Mouse (Mus musculus): Measurements from ENCODE around the gene Kcnb1.

Kcnb1 gene

GRCm38 (mm10) chr2:167060761-167061160 is 129.2 kb downstream of the Kcnb1 start:
- DNase-seq (ENCODE audit: low read depth) = no peak

DNA sequence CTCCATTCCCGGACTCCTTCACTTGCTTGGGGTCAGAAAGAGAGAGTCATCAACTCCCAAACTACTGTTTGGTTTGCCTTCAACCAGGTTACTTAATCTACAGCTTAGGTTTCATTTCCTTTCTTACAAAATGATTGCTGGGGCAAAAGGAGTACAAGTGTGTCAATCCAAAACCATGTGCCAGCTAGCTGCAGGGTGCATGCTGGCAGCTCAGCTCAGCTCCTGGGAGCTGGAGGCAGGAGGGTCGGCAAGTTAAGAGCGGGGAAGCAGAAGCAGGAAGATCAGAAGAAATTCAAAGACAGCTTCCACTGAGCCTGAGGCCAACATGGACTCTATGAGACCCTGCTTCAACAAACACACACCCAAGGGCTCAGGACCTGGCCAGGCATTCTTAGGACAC is 129.6 kb downstream of the Kcnb1 start:
- no peak for DNase-seq (ENCODE audit: low read depth)

DNA sequence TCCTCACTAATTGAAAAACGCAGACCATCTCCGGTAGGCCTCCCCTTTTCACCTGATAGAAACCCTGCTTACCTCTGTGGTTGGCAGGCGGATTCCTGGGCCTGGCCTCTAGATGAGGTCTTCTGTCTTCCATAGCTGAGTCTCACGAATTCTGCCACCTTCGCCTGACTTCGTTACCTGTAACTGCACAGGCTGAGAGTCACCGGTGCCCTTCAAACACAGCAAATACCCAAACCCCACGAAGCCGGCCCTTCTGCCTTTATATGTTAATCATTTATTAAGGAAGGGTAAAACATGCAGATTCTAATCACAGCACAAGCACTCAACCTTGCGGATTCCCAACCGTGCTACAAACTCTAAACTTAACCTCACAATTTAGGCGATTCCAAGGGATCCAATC is 130.0 kb downstream of the Kcnb1 start:
- no peak for DNase-seq (ENCODE audit: low read depth)

DNA sequence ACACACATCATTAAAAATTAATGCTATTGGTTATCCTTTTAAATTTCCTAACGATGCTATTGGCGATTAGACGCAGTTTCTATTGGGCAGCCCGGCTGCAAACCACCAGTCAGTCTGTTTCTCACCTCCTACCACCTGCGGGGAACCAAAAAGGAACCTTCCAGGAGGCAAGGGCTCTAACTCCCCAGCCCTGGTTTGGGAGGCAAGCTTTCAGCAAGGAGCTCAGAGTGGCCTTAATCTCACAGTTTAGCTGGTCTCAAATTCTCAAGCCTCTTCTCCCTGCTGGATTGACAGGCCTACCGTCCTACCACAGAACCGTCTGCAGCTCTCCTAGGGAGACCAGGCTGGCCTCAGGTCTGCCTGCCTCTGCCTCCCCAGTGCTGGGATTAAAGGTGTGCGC is 130.4 kb downstream of the Kcnb1 start:
- no peak for DNase-seq (ENCODE audit: low read depth)

DNA sequence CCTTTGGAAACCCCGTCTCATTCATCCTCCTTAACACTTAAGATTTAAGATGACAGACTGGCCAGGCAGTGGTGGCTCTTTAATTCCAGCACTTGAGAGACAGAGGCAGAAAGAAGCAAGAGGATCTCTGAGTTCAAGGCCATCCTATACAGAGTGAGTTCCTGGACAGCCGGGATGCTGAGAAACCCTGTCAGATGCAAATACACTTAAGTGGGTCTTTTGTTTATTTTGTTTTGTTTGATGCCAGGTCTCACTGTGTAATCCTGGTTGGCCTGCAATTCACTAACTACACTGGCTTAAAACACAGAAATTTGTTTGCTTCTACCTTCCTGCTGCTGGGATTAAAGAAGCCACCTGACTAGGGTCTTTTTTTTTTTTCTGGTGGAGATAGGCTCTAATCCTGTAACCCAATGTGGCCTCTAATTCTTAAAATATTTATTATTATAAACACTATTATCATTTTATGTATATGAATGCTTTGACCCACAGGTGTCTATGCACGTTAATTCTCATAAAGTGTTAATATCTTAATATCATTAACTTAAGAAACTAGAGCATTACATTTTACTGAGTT is 131.1 kb downstream of the Kcnb1 start:
- no peak for DNase-seq (ENCODE audit: low read depth)

DNA sequence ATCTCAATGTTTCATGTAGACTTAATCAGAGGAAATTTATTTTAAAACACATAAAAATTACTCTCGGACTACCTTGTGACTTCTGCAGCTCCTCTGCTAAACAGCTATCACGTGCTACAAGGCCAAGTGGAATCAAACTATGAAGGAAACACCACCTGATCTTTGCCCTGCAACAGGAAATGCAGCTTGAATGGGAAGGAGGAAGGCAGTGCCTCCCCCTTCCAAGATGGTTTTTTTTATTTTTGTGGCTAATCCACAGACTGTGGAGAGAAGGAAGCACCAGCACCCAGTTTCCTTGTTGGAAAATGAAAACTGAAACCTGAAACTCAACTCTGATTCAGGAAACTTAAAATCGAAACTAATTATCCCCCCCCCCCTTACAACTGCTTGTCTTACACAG is 131.8 kb downstream of the Kcnb1 start:
- no peak for DNase-seq (ENCODE audit: low read depth)

- no peak for DNase-seq (ENCODE audit: low read depth)
These were observed 133.0 kb downstream of the Kcnb1 start for GRCm38 (mm10) chr2:167056942-167057323.

GRCm38 (mm10) chr2:167056210-167056941 is 133.6 kb downstream of the Kcnb1 start:
- DNase-seq (ENCODE audit: low read depth) = no peak

DNA sequence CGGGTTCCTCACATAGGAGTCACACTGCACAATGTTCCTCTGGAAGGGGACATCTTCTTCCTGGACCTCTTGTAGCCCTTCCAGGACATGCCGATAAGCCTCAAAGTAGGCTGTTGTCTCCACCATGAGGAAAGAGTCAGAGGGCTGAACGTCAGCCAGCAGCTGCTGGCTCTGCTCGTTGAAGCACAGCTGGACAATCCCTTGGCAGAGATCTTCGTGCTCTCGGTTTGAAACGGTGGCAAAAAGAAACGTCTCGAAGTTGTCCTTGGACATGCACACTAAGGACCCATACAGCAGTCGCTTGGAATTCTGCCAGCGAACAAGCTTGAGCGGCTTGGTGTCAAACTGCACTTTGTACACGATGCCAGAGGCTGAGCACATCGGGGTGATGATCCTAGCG is 134.6 kb downstream of the Kcnb1 start:
- DNase-seq (ENCODE audit: low read depth) = no peak

- DNase-seq (ENCODE audit: low read depth) = no peak
These were observed 136.7 kb downstream of the Kcnb1 start for GRCm38 (mm10) chr2:167053127-167053844.

GRCm38 (mm10) chr2:167048698-167049358 is 141.1 kb downstream of the Kcnb1 start:
- no peak for DNase-seq (ENCODE audit: low read depth)

- DNase-seq (ENCODE audit: low read depth) = no peak
These were observed 141.7 kb downstream of the Kcnb1 start for GRCm38 (mm10) chr2:167048223-167048622.
